Mouse (Mus musculus) megakaryocyte-erythroid progenitor cell, adult 5-6 weeks (primary cell): Measurements from ENCODE around the gene Prmt3. TPM values are rescaled to one million over a fixed set of nuclear protein-coding genes. Genes with fewer than 3 reads are reported as not detected.

Experiments
- ATAC-seq: replicated peaks from 2 replicates; pipeline ENCODE4 v1.8.0; 2016; ENCODE audit warnings: mild to moderate bottlenecking, inconsistent platforms; ENCODE audit not compliant: severe bottlenecking, poor library complexity, low FRiP score, low TSS enrichment
- total RNA-seq, 2 experiments: library from RNA; stranded (forward) in 1 of 2; stranded (reverse) in 1 of 2; fragments of 200-1000, 215-1000 nt in 1 of 2; fragments of >200 nt in 1 of 2; fragmentation: Nextera tagmentation in 1 of 2; gene quantifications; 2 replicates each; pipeline ENCODE4 v1.2.3; 2014 to 2017

Gene Prmt3
- 72.9 and 103 TPM in 2 replicates for total RNA-seq (2014; fragmentation: Nextera tagmentation)
- total RNA-seq (2017): 71.6 and 84.2 TPM in 2 replicates

GRCm38 (mm10) chr7:49778114-49778901 lies at the start of gene Prmt3:
Gene Prmt3 (plus strand): TSS chr7:49778346.
- ATAC-seq: peak; percentile 94

- no peak for ATAC-seq
Measured at GRCm38 (mm10) chr7:49734342-49734741, 43.8 kb upstream of the Prmt3 start.

GRCm38 (mm10) chr7:49739448-49739847 lies 38.7 kb upstream of the Prmt3 start:
- ATAC-seq: no peak

- ATAC-seq: no peak
Measured at GRCm38 (mm10) chr7:49741474-49741873, 36.7 kb upstream of the Prmt3 start.

GRCm38 (mm10) chr7:49741923-49742322 lies 36.2 kb upstream of the Prmt3 start:
- ATAC-seq: no peak

- peak; percentile 60; the same call in 1 of the 2 replicates for ATAC-seq
Measured at GRCm38 (mm10) chr7:49751148-49751547, 27.0 kb upstream of the Prmt3 start.

- ATAC-seq: peak; percentile 64; the same call in 1 of the 2 replicates
Measured at GRCm38 (mm10) chr7:49752730-49753506, 25.2 kb upstream of the Prmt3 start.

GRCm38 (mm10) chr7:49754767-49755166 lies 23.4 kb upstream of the Prmt3 start:
- ATAC-seq: peak; percentile 56

- ATAC-seq: peak; percentile 79
Measured at GRCm38 (mm10) chr7:49758934-49759571, 19.1 kb upstream of the Prmt3 start, which contains the start of gene Htatip2. Gene Htatip2 (plus strand): TSS chr7:49759115.

- peak; percentile 49; the same call in 1 of the 2 replicates for ATAC-seq
Measured at GRCm38 (mm10) chr7:49762605-49763004, 15.5 kb upstream of the Prmt3 start.

- peak; percentile 78 for ATAC-seq
Measured at GRCm38 (mm10) chr7:49764011-49764716, 14.0 kb upstream of the Prmt3 start.

- no peak for ATAC-seq
Measured at GRCm38 (mm10) chr7:49766166-49766565, 12.0 kb upstream of the Prmt3 start.

- ATAC-seq: no peak
Measured at GRCm38 (mm10) chr7:49768509-49768908, 9.6 kb upstream of the Prmt3 start.

- ATAC-seq: no peak
Measured at GRCm38 (mm10) chr7:49774396-49774795, 3.8 kb upstream of the Prmt3 start.

GRCm38 (mm10) chr7:49777585-49777984 lies 561 bp upstream of the Prmt3 start:
- ATAC-seq: peak; percentile 5; the same call in 1 of the 2 replicates

- peak; percentile 63 for ATAC-seq
Measured at GRCm38 (mm10) chr7:49778904-49779615, 914 bp downstream of the Prmt3 start.

- ATAC-seq: no peak
Measured at GRCm38 (mm10) chr7:49783017-49783416, 4.9 kb downstream of the Prmt3 start.

- ATAC-seq: no peak
Measured at GRCm38 (mm10) chr7:49785141-49785540, 7.0 kb downstream of the Prmt3 start.
